Mouse (Mus musculus): Measurements from ENCODE around the gene Zbtb22. TPM values are rescaled to one million over a fixed set of nuclear protein-coding genes. Genes with fewer than 3 reads are reported as not detected.
"Not testable (repeated sequence)": the region's sequence is repeated elsewhere in the genome, so short reads cannot be mapped to it uniquely, and the experiment has no call there.

Gene Zbtb22
- 20.4 and 21.4 TPM in 2 replicates for total RNA-seq (2017)

- ATAC-seq (replicated peaks in 1 of 2; ENCODE audit: insufficient read depth in 1 of 2, low FRiP score in 2 of 2, low TSS enrichment in 1 of 2, low read depth in 1 of 2, poor library complexity in 2 of 2, severe bottlenecking in 2 of 2) = peak; percentile 77 to 78
These were observed at the start of gene Zbtb22, which contains the start of gene Tapbp for GRCm38 (mm10) chr17:33915671-33916250. TSS of gene Zbtb22 (plus strand) at chr17:33915904. TSS of gene Tapbp (plus strand) at chr17:33915899.

GRCm38 (mm10) chr17:33873537-33873936 lies 42.2 kb upstream of the Zbtb22 start, which contains the start of gene Gm7029:
TSS of gene Gm7029 (plus strand) at chr17:33873837.
- ATAC-seq (replicated peaks in 1 of 2; ENCODE audit: insufficient read depth in 1 of 2, low FRiP score in 2 of 2, low TSS enrichment in 1 of 2, low read depth in 1 of 2, poor library complexity in 2 of 2, severe bottlenecking in 2 of 2) = not testable (repeated sequence)

- no peak for ATAC-seq (replicated peaks in 1 of 2; ENCODE audit: insufficient read depth in 1 of 2, low FRiP score in 2 of 2, low TSS enrichment in 1 of 2, low read depth in 1 of 2, poor library complexity in 2 of 2, severe bottlenecking in 2 of 2)
These were observed 41.3 kb upstream of the Zbtb22 start for GRCm38 (mm10) chr17:33874411-33874810.

- ATAC-seq (replicated peaks in 1 of 2; ENCODE audit: insufficient read depth in 1 of 2, low FRiP score in 2 of 2, low TSS enrichment in 1 of 2, low read depth in 1 of 2, poor library complexity in 2 of 2, severe bottlenecking in 2 of 2) = not testable (repeated sequence)
These were observed 39.9 kb upstream of the Zbtb22 start for GRCm38 (mm10) chr17:33875797-33876196.

- ATAC-seq (replicated peaks in 1 of 2; ENCODE audit: insufficient read depth in 1 of 2, low FRiP score in 2 of 2, low TSS enrichment in 1 of 2, low read depth in 1 of 2, poor library complexity in 2 of 2, severe bottlenecking in 2 of 2) = not testable (repeated sequence)
These were observed 31.4 kb upstream of the Zbtb22 start for GRCm38 (mm10) chr17:33884320-33884719.

- not testable (repeated sequence) for ATAC-seq (replicated peaks in 1 of 2; ENCODE audit: insufficient read depth in 1 of 2, low FRiP score in 2 of 2, low TSS enrichment in 1 of 2, low read depth in 1 of 2, poor library complexity in 2 of 2, severe bottlenecking in 2 of 2)
These were observed 27.9 kb upstream of the Zbtb22 start for GRCm38 (mm10) chr17:33887802-33888201.

GRCm38 (mm10) chr17:33888230-33888629 lies 27.5 kb upstream of the Zbtb22 start:
- ATAC-seq (replicated peaks in 1 of 2; ENCODE audit: insufficient read depth in 1 of 2, low FRiP score in 2 of 2, low TSS enrichment in 1 of 2, low read depth in 1 of 2, poor library complexity in 2 of 2, severe bottlenecking in 2 of 2) = not testable (repeated sequence)

GRCm38 (mm10) chr17:33889941-33890532 lies 25.7 kb upstream of the Zbtb22 start:
- not testable (repeated sequence) for ATAC-seq (replicated peaks in 1 of 2; ENCODE audit: insufficient read depth in 1 of 2, low FRiP score in 2 of 2, low TSS enrichment in 1 of 2, low read depth in 1 of 2, poor library complexity in 2 of 2, severe bottlenecking in 2 of 2)

GRCm38 (mm10) chr17:33890533-33891059 lies 25.1 kb upstream of the Zbtb22 start, which contains the start of gene Kifc1:
TSS of gene Kifc1 (minus strand) at chr17:33890661.
- peak; percentile 99 for ATAC-seq (replicated peaks in 1 of 2; ENCODE audit: insufficient read depth in 1 of 2, low FRiP score in 2 of 2, low TSS enrichment in 1 of 2, low read depth in 1 of 2, poor library complexity in 2 of 2, severe bottlenecking in 2 of 2)

GRCm38 (mm10) chr17:33891357-33891756 lies 24.3 kb upstream of the Zbtb22 start:
- ATAC-seq (replicated peaks in 1 of 2; ENCODE audit: insufficient read depth in 1 of 2, low FRiP score in 2 of 2, low TSS enrichment in 1 of 2, low read depth in 1 of 2, poor library complexity in 2 of 2, severe bottlenecking in 2 of 2) = no peak

- not testable (repeated sequence) for ATAC-seq (replicated peaks in 1 of 2; ENCODE audit: insufficient read depth in 1 of 2, low FRiP score in 2 of 2, low TSS enrichment in 1 of 2, low read depth in 1 of 2, poor library complexity in 2 of 2, severe bottlenecking in 2 of 2)
These were observed 23.8 kb upstream of the Zbtb22 start for GRCm38 (mm10) chr17:33891892-33892291.

- ATAC-seq (replicated peaks in 1 of 2; ENCODE audit: insufficient read depth in 1 of 2, low FRiP score in 2 of 2, low TSS enrichment in 1 of 2, low read depth in 1 of 2, poor library complexity in 2 of 2, severe bottlenecking in 2 of 2) = no peak
These were observed 23.3 kb upstream of the Zbtb22 start for GRCm38 (mm10) chr17:33892429-33892828.

GRCm38 (mm10) chr17:33893011-33893410 lies 22.7 kb upstream of the Zbtb22 start:
- ATAC-seq (replicated peaks in 1 of 2; ENCODE audit: insufficient read depth in 1 of 2, low FRiP score in 2 of 2, low TSS enrichment in 1 of 2, low read depth in 1 of 2, poor library complexity in 2 of 2, severe bottlenecking in 2 of 2) = not testable (repeated sequence)

- peak in 1 of 2 experiments; percentile 48; a peak in 2 of 4 replicates for ATAC-seq (replicated peaks in 1 of 2; ENCODE audit: insufficient read depth in 1 of 2, low FRiP score in 2 of 2, low TSS enrichment in 1 of 2, low read depth in 1 of 2, poor library complexity in 2 of 2, severe bottlenecking in 2 of 2)
These were observed 18.4 kb upstream of the Zbtb22 start for GRCm38 (mm10) chr17:33897114-33897794.

GRCm38 (mm10) chr17:33898193-33898592 lies 17.5 kb upstream of the Zbtb22 start:
- ATAC-seq (replicated peaks in 1 of 2; ENCODE audit: insufficient read depth in 1 of 2, low FRiP score in 2 of 2, low TSS enrichment in 1 of 2, low read depth in 1 of 2, poor library complexity in 2 of 2, severe bottlenecking in 2 of 2) = not testable (repeated sequence)

- ATAC-seq (replicated peaks in 1 of 2; ENCODE audit: insufficient read depth in 1 of 2, low FRiP score in 2 of 2, low TSS enrichment in 1 of 2, low read depth in 1 of 2, poor library complexity in 2 of 2, severe bottlenecking in 2 of 2) = peak; percentile 32 to 39; a peak in 1 of 4 replicates
These were observed 16.1 kb upstream of the Zbtb22 start for GRCm38 (mm10) chr17:33899642-33900041.

GRCm38 (mm10) chr17:33900281-33900988 lies 15.3 kb upstream of the Zbtb22 start:
- no peak for ATAC-seq (replicated peaks in 1 of 2; ENCODE audit: insufficient read depth in 1 of 2, low FRiP score in 2 of 2, low TSS enrichment in 1 of 2, low read depth in 1 of 2, poor library complexity in 2 of 2, severe bottlenecking in 2 of 2)

All from hematopoietic stem cell, adult 5-6 weeks (primary cell).